Mouse (Mus musculus) ES-E14 (cell line): ENCODE measurements around the gene Pheta1.

ENCODE experiments used
- CHD2 ChIP-seq: IDR thresholded peaks from 2 replicates; pipeline ENCODE4 v1.6.1; 2014; ENCODE audit warnings: mild to moderate bottlenecking, low read depth, low read length, inconsistent platforms
- MAFK ChIP-seq: IDR thresholded peaks from 2 replicates; pipeline ENCODE4 v1.6.1; 2014; ENCODE audit warnings: mild to moderate bottlenecking, low read depth, low read length, inconsistent platforms; ENCODE audit not compliant: insufficient read depth
- ZC3H11A ChIP-seq: IDR thresholded peaks from 2 replicates; pipeline ENCODE4 v1.6.1; 2012; ENCODE audit warnings: low read depth, mild to moderate bottlenecking, inconsistent platforms, low read length, borderline replicate concordance

DNA sequence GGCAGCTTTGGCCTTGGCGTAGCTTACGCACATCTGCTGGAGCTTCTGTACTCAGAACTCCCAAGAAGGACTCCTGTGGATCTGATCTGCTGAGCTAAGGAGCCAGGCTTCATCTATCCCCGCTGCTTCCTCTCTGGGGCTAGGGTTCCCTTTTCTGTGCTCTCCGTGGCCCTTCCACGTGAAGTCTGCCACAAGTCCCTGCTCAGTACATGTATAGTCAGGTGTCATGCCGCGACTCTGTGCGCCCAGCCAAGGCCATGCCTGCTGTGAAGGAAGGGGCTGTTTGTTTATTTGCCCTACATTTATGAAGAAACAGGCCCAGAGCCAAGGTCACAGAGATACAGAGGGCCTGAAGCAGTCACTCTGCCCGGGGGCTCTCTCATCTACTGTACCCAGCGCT is 6.8 kb upstream of the Pheta1 start:
- TF ChIP-seq ZC3H11A (no peak), CHD2 (no peak), MAFK (no peak)
